20 mouse cellular contexts compared by ENCODE assay signal in genomic region chr1:101684983-101685382, GRCm38 (mm10).
A peak's percentile ranks its signal among the peaks of the same experiment; 100 is the strongest.
DNase-seq lines count a peak whose midpoint lies in the region; ATAC-seq lines count a peak whose summit lies in the region.
"Had no signal": no experiment of that assay in that cellular context is flagged by ENCODE, and none has a peak within 500 bp of the region (broad histone marks: within the 10 kb centered on the region; RNA-seq: fewer than 3 reads in every experiment).

No protein-coding gene starts in this region.

- no peaks in the 10 kb centered on the region for H3K27me3 ChIP-seq in intestine, embryonic 14.5 days (replicated peaks; ENCODE audit: control insufficient read depth, insufficient read depth, low read length)
- no peaks in the 10 kb centered on the region for H3K27me3 ChIP-seq in intestine, embryonic 15.5 days (replicated peaks)
- no peaks in the 10 kb centered on the region for H3K27me3 ChIP-seq in midbrain, embryonic 11.5 days (ENCODE audit: control insufficient read depth, insufficient read depth, low read length)
- no peaks in the 10 kb centered on the region for H3K27me3 ChIP-seq in midbrain, embryonic 10.5 days (ENCODE audit: low read depth, poor library complexity, severe bottlenecking)
- H3K27me3 ChIP-seq: embryonic facial prominence, embryonic 13.5 days; embryonic facial prominence, embryonic 15.5 days; forebrain, embryonic 13.5 days had no signal

- DNase-seq in intestine, embryonic 14.5 days (ENCODE audit: low spot score): no peak
- DNase-seq in midbrain, embryonic 11.5 days (ENCODE audit: low spot score, missing footprints): no peak
- DNase-seq in midbrain, embryonic 10.5 days (ENCODE audit: low spot score): no peak
- DNase-seq: adrenal gland, adult 2 months; adrenal gland, postnatal 10 days; adrenal gland, postnatal 25 days; cerebellum, adult 11 months; cerebellum, adult 18-20 months; cerebellum, adult 8-10 months; cerebellum, adult 9-11 months; cerebellum, postnatal 14 days; cerebellum, postnatal 36 days; embryo, embryonic 11 days had no signal

- H3K4me2 ChIP-seq in intestine, embryonic 14.5 days (ENCODE audit: low read length): no peak overlapping the region
- H3K4me2 ChIP-seq in intestine, embryonic 15.5 days (replicated peaks): no peak overlapping the region
- H3K4me2 ChIP-seq in midbrain, embryonic 11.5 days: no peak overlapping the region
- H3K4me2 ChIP-seq: embryonic facial prominence, embryonic 13.5 days; embryonic facial prominence, embryonic 15.5 days; forebrain, embryonic 13.5 days had no signal

- H3K27ac ChIP-seq in intestine, embryonic 14.5 days (ENCODE audit: low read depth): no peak overlapping the region
- H3K27ac ChIP-seq in intestine, embryonic 15.5 days: no peak overlapping the region
- H3K27ac ChIP-seq in midbrain, embryonic 11.5 days (ENCODE audit: low read depth, low read length): no peak overlapping the region
- H3K27ac ChIP-seq in midbrain, embryonic 10.5 days (replicated peaks): no peak overlapping the region
- H3K27ac ChIP-seq: embryonic facial prominence, embryonic 13.5 days; embryonic facial prominence, embryonic 15.5 days; forebrain, embryonic 10.5 days; forebrain, embryonic 13.5 days had no signal

- no peak overlapping the region for H3K9ac ChIP-seq in intestine, embryonic 14.5 days (ENCODE audit: low read length)
- no peak overlapping the region for H3K9ac ChIP-seq in intestine, embryonic 15.5 days
- no peak overlapping the region for H3K9ac ChIP-seq in midbrain, embryonic 11.5 days (ENCODE audit: low read length)
- H3K9ac ChIP-seq: embryonic facial prominence, embryonic 13.5 days; embryonic facial prominence, embryonic 15.5 days; forebrain, embryonic 13.5 days had no signal

- 0 out of 2 replicates have a peak, but pooled peaks have one; percentile 50 for ATAC-seq in intestine, embryonic 14.5 days (replicated peaks; ENCODE audit: low FRiP score, low TSS enrichment, low read depth)
- ATAC-seq in intestine, embryonic 15.5 days: no peak
- 0 out of 2 replicates have a peak, but pooled peaks have one; percentile 22 for ATAC-seq in midbrain, embryonic 11.5 days (ENCODE audit: low FRiP score)
- ATAC-seq: forebrain, embryonic 13.5 days; forebrain, embryonic 16.5 days had no signal

- H3K9me3 ChIP-seq in intestine, embryonic 14.5 days (ENCODE audit: control insufficient read depth, low read length): no peaks in the 10 kb centered on the region
- H3K9me3 ChIP-seq in intestine, embryonic 15.5 days: no peaks in the 10 kb centered on the region
- H3K9me3 ChIP-seq in midbrain, embryonic 11.5 days (ENCODE audit: control insufficient read depth, low read length): no peaks in the 10 kb centered on the region
- H3K9me3 ChIP-seq in midbrain, embryonic 10.5 days (replicated peaks): no peaks in the 10 kb centered on the region
- H3K9me3 ChIP-seq: embryonic facial prominence, embryonic 13.5 days; embryonic facial prominence, embryonic 15.5 days; forebrain, embryonic 10.5 days; forebrain, embryonic 13.5 days had no signal

- H3K36me3 ChIP-seq in intestine, embryonic 14.5 days (ENCODE audit: control insufficient read depth, insufficient read depth, low read length): no peaks in the 10 kb centered on the region
- H3K36me3 ChIP-seq in intestine, embryonic 15.5 days: no peaks in the 10 kb centered on the region
- no peaks in the 10 kb centered on the region for H3K36me3 ChIP-seq in midbrain, embryonic 11.5 days (ENCODE audit: control insufficient read depth, insufficient read depth, low read length)
- H3K36me3 ChIP-seq in midbrain, embryonic 10.5 days: no peaks in the 10 kb centered on the region
- H3K36me3 ChIP-seq: embryonic facial prominence, embryonic 13.5 days; embryonic facial prominence, embryonic 15.5 days; forebrain, embryonic 10.5 days had no signal

- no peak overlapping the region for H3K4me3 ChIP-seq in intestine, embryonic 14.5 days (ENCODE audit: low read depth, low read length)
- no peak overlapping the region for H3K4me3 ChIP-seq in intestine, embryonic 15.5 days (replicated peaks)
- H3K4me3 ChIP-seq in midbrain, embryonic 11.5 days (ENCODE audit: low read depth, low read length): no peak overlapping the region
- no peak overlapping the region for H3K4me3 ChIP-seq in midbrain, embryonic 10.5 days
- H3K4me3 ChIP-seq: embryonic facial prominence, embryonic 13.5 days; embryonic facial prominence, embryonic 15.5 days; erythroblast, embryonic 14.5 days; forebrain, embryonic 10.5 days; forebrain, embryonic 13.5 days had no signal

- H3K4me1 ChIP-seq in intestine, embryonic 14.5 days (replicated peaks; ENCODE audit: control insufficient read depth, insufficient read depth, low read length): no peaks in the 10 kb centered on the region
- H3K4me1 ChIP-seq in intestine, embryonic 15.5 days (replicated peaks): no peaks in the 10 kb centered on the region
- no peaks in the 10 kb centered on the region for H3K4me1 ChIP-seq in midbrain, embryonic 11.5 days (ENCODE audit: control insufficient read depth, insufficient read depth, low read length)
- H3K4me1 ChIP-seq in midbrain, embryonic 10.5 days: no peaks in the 10 kb centered on the region
- H3K4me1 ChIP-seq: embryonic facial prominence, embryonic 13.5 days; embryonic facial prominence, embryonic 15.5 days; forebrain, embryonic 10.5 days; forebrain, embryonic 13.5 days had no signal
